Mouse (Mus musculus) intestine, embryonic 16.5 days (tissue): Measurements from ENCODE around the gene Hnf1a. TPM values are rescaled to one million over a fixed set of nuclear protein-coding genes. Genes with fewer than 3 reads are reported as not detected.

Experiments used
- ATAC-seq: fragments of 200-750 bp; cut with Nextera tagmentation; 2 replicates; pipeline ENCODE4 v1.8.0; 2017; ENCODE audit warnings: moderate TSS enrichment, moderate library complexity
- H3K27ac ChIP-seq: fragments of 300-500 bp; sonication (generic); 2 replicates; pipeline ENCODE4 v1.5.1; 2014; ENCODE audit warnings: mild to moderate bottlenecking, low read length
- H3K27me3 ChIP-seq: fragments of 300-500 bp; sonication (generic); replicated peaks from 2 replicates; pipeline ENCODE4 v1.6.1; 2014; ENCODE audit warnings: low read length, control low read depth, mixed read lengths; ENCODE audit not compliant: control insufficient read depth, insufficient read depth
- H3K36me3 ChIP-seq: fragments of 300-500 bp; sonication (generic); 2 replicates; pipeline ENCODE4 v1.6.1; 2014; ENCODE audit warnings: low read length, control low read depth; ENCODE audit not compliant: control insufficient read depth, insufficient read depth
- H3K4me1 ChIP-seq: fragments of 300-500 bp; sonication (generic); 2 replicates; pipeline ENCODE4 v1.6.1; 2014; ENCODE audit warnings: low read length, control low read depth, mixed read lengths; ENCODE audit not compliant: control insufficient read depth, insufficient read depth
- H3K4me2 ChIP-seq: fragments of 300-500 bp; sonication (generic); 2 replicates; pipeline ENCODE4 v1.6.1; 2014; ENCODE audit warnings: low read depth, low read length, control low read depth
- H3K4me3 ChIP-seq: fragments of 300-500 bp; sonication (generic); 2 replicates; pipeline ENCODE4 v1.5.1; 2014; ENCODE audit warnings: mild to moderate bottlenecking, low read length
- H3K9ac ChIP-seq: fragments of 300-500 bp; sonication (generic); 2 replicates; pipeline ENCODE4 v1.6.1; 2014; ENCODE audit warnings: low read depth, low read length
- H3K9me3 ChIP-seq: fragments of 300-500 bp; sonication (generic); 2 replicates; pipeline ENCODE4 v1.6.1; 2016; ENCODE audit warnings: low read length, control low read depth; ENCODE audit not compliant: control insufficient read depth
- WGBS: fragments of 180-500 bp; shearing (Covaris S2); extraction: QIAGEN DNeasy Blood & Tissue Kit; methylation state at CpG from one replicate; pipeline ENCODE4 v1.1.7; 2014; 5-methylcytosine and 5-hydroxymethylcytosine counted together
- polyA plus RNA-seq: library from polyadenylated mRNA; unstranded; fragments of >200 nt; fragmentation: Nextera tagmentation; extraction: Ambion mirVana; gene quantifications from 2 replicates; pipeline ENCODE4 v1.2.1, GENCODE M21; 2015

The Hnf1a gene
- polyA plus RNA-seq, 1 experiment from 2014 or later: 16.1 TPM

- H3K9ac ChIP-seq: no peak overlapping the region
- no peak overlapping the region for H3K4me2 ChIP-seq
- ATAC-seq: peak; percentile 68
- 0 out of 2 replicates have a peak overlapping the region, but pooled peaks have one; percentile 40 for H3K27ac ChIP-seq
- H3K9me3 ChIP-seq: no peaks in the 10 kb centered on the region
- no peak overlapping the region for H3K4me3 ChIP-seq
- H3K36me3 ChIP-seq: no peaks in the 10 kb centered on the region
- H3K27me3 ChIP-seq: no peaks in the 10 kb centered on the region
- H3K4me1 ChIP-seq: 0 out of 2 replicates have a peak, but pooled peaks cover 2% of the 10 kb centered on the region
These were observed 14.2 kb upstream of the Hnf1a start for GRCm38 (mm10) chr5:114985074-114985473.

- H3K4me1 ChIP-seq: peaks cover 12% of the 10 kb centered on the region; the same call in 1 of the 2 replicates
- H3K4me3 ChIP-seq: no peak overlapping the region
- no peak for ATAC-seq
- H3K9me3 ChIP-seq: no peaks in the 10 kb centered on the region
- 72% methylated on average over 15 of the region's 15 CpGs for WGBS
- H3K27ac ChIP-seq: no peak overlapping the region
- H3K36me3 ChIP-seq: no peaks in the 10 kb centered on the region
- H3K27me3 ChIP-seq: no peaks in the 10 kb centered on the region
- H3K9ac ChIP-seq: no peak overlapping the region
- H3K4me2 ChIP-seq: no peak overlapping the region
These were observed 11.1 kb upstream of the Hnf1a start for GRCm38 (mm10) chr5:114982001-114982400.

GRCm38 (mm10) chr5:114980122-114980748 lies 9.3 kb upstream of the Hnf1a start:
- no peak; the same call in 1 of the 2 replicates for ATAC-seq
- Histone ChIP-seq H3K9me3 (no peaks in the 10 kb centered on the region), H3K4me2 (peak overlapping the region; percentile 80), H3K27ac (0 out of 2 replicates have a peak overlapping the region, but pooled peaks have one; percentile 61), H3K4me1 (peaks cover 15% of the 10 kb centered on the region; the same call in 1 of the 2 replicates), H3K4me3 (peak overlapping the region; percentile 36), H3K9ac (no peak overlapping the region), H3K27me3 (no peaks in the 10 kb centered on the region), H3K36me3 (no peaks in the 10 kb centered on the region)
- 43% methylated on average over 16 of the region's 16 CpGs for WGBS

GRCm38 (mm10) chr5:114979250-114980121 lies 8.6 kb upstream of the Hnf1a start:
- Histone ChIP-seq H3K4me2 (peak overlapping the region; percentile 80), H3K4me3 (peak overlapping the region; percentile 36), H3K4me1 (peaks cover 15% of the 10 kb centered on the region; the same call in 1 of the 2 replicates), H3K9ac (peak overlapping the region; percentile 38), H3K9me3 (no peaks in the 10 kb centered on the region), H3K36me3 (no peaks in the 10 kb centered on the region), H3K27me3 (no peaks in the 10 kb centered on the region), H3K27ac (peak overlapping the region; percentile 61)
- peak; percentile 58 for ATAC-seq
- 13% methylated on average over 32 of the region's 32 CpGs for WGBS

- Histone ChIP-seq H3K36me3 (no peaks in the 10 kb centered on the region), H3K4me3 (peak overlapping the region; percentile 36; the same call in 1 of the 2 replicates), H3K4me2 (peak overlapping the region; percentile 80), H3K27me3 (no peaks in the 10 kb centered on the region), H3K27ac (peak overlapping the region; percentile 61), H3K4me1 (peaks cover 17% of the 10 kb centered on the region; the same call in 1 of the 2 replicates), H3K9me3 (no peaks in the 10 kb centered on the region), H3K9ac (peak overlapping the region; percentile 38; the same call in 1 of the 2 replicates)
- WGBS: 5% methylated on average over 6 of the region's 6 CpGs
- peak; percentile 49 for ATAC-seq
These were observed 8.0 kb upstream of the Hnf1a start for GRCm38 (mm10) chr5:114978888-114979249.

GRCm38 (mm10) chr5:114978473-114978872 lies 7.6 kb upstream of the Hnf1a start:
- Histone ChIP-seq H3K36me3 (no peaks in the 10 kb centered on the region), H3K4me2 (no peak overlapping the region), H3K9me3 (no peaks in the 10 kb centered on the region), H3K9ac (no peak overlapping the region), H3K27me3 (no peaks in the 10 kb centered on the region), H3K27ac (peak overlapping the region; percentile 73), H3K4me3 (no peak overlapping the region), H3K4me1 (peaks cover 17% of the 10 kb centered on the region; the same call in 1 of the 2 replicates)
- WGBS: 61% methylated on average over 11 of the region's 11 CpGs
- no peak for ATAC-seq

- H3K27ac ChIP-seq: no peak overlapping the region
- H3K36me3 ChIP-seq: no peaks in the 10 kb centered on the region
- no peak overlapping the region for H3K4me3 ChIP-seq
- no peaks in the 10 kb centered on the region for H3K27me3 ChIP-seq
- no peak overlapping the region for H3K9ac ChIP-seq
- no peaks in the 10 kb centered on the region for H3K9me3 ChIP-seq
- no peak overlapping the region for H3K4me2 ChIP-seq
- H3K4me1 ChIP-seq: peaks cover 17% of the 10 kb centered on the region; the same call in 1 of the 2 replicates
- no peak for ATAC-seq
These were observed 6.0 kb upstream of the Hnf1a start for GRCm38 (mm10) chr5:114976935-114977334.

- H3K4me3 ChIP-seq: no peak overlapping the region
- no peaks in the 10 kb centered on the region for H3K36me3 ChIP-seq
- 70% methylated on average over 8 of the region's 8 CpGs for WGBS
- H3K9ac ChIP-seq: no peak overlapping the region
- H3K27ac ChIP-seq: no peak overlapping the region
- H3K9me3 ChIP-seq: no peaks in the 10 kb centered on the region
- no peaks in the 10 kb centered on the region for H3K27me3 ChIP-seq
- ATAC-seq: no peak
- H3K4me2 ChIP-seq: no peak overlapping the region
- H3K4me1 ChIP-seq: peaks cover 6% of the 10 kb centered on the region; the same call in 1 of the 2 replicates
These were observed 2.2 kb upstream of the Hnf1a start for GRCm38 (mm10) chr5:114973131-114973530.

- WGBS: 68% methylated on average over 9 of the region's 9 CpGs
- H3K27ac ChIP-seq: peak overlapping the region; percentile 63; the same call in 1 of the 2 replicates
- no peaks in the 10 kb centered on the region for H3K27me3 ChIP-seq
- no peaks in the 10 kb centered on the region for H3K36me3 ChIP-seq
- ATAC-seq: no peak
- peaks cover 8% of the 10 kb centered on the region; the same call in 1 of the 2 replicates for H3K4me1 ChIP-seq
- H3K4me2 ChIP-seq: peak overlapping the region; percentile 49
- H3K4me3 ChIP-seq: peak overlapping the region; percentile 66
- H3K9me3 ChIP-seq: no peaks in the 10 kb centered on the region
- H3K9ac ChIP-seq: peak overlapping the region; percentile 88; the same call in 1 of the 2 replicates
These were observed 1.3 kb upstream of the Hnf1a start for GRCm38 (mm10) chr5:114972201-114972600.
